Mouse (Mus musculus) embryonic facial prominence, embryonic 13.5 days (tissue): ENCODE results near the gene Strada. TPM values are rescaled to one million over a fixed set of nuclear protein-coding genes. Genes with fewer than 3 reads are reported as not detected.
A peak's percentile ranks its signal among the peaks of the same experiment; 100 is the strongest.
"Not testable (repeated sequence)": the region's sequence is repeated elsewhere in the genome, so short reads cannot be mapped to it uniquely, and the experiment has no call there.

Source experiments
- ATAC-seq: fragments of 200-750 bp; cut with Nextera tagmentation; 2 replicates; pipeline ENCODE4 v1.8.0; 2017; ENCODE audit warnings: low read depth; ENCODE audit not compliant: insufficient number of reproducible peaks, insufficient read depth, low FRiP score, low TSS enrichment
- H3K27ac ChIP-seq: fragments of 300-500 bp; sonication (generic); 2 replicates; pipeline ENCODE4 v1.5.1; 2015; ENCODE audit warnings: moderate library complexity, mild to moderate bottlenecking, inconsistent platforms
- H3K27me3 ChIP-seq: fragments of 300-500 bp; sonication (generic); 2 replicates; pipeline ENCODE4 v1.6.1; 2015; ENCODE audit warnings: mild to moderate bottlenecking, inconsistent platforms
- H3K36me3 ChIP-seq: fragments of 300-500 bp; sonication (generic); 2 replicates; pipeline ENCODE4 v1.6.1; 2015; ENCODE audit warnings: mild to moderate bottlenecking, inconsistent platforms
- H3K4me1 ChIP-seq: fragments of 300-500 bp; sonication (generic); 2 replicates; pipeline ENCODE4 v1.6.1; 2015; ENCODE audit warnings: inconsistent platforms
- H3K4me2 ChIP-seq: fragments of 300-500 bp; sonication (generic); 2 replicates; pipeline ENCODE4 v1.6.1; 2015; ENCODE audit warnings: moderate library complexity, mild to moderate bottlenecking, inconsistent platforms
- H3K4me3 ChIP-seq: fragments of 300-500 bp; sonication (generic); 2 replicates; pipeline ENCODE4 v1.5.1; 2015; ENCODE audit warnings: mild to moderate bottlenecking, inconsistent platforms
- H3K9ac ChIP-seq: fragments of 300-500 bp; sonication (generic); 2 replicates; pipeline ENCODE4 v1.6.1; 2015; ENCODE audit warnings: mild to moderate bottlenecking, inconsistent platforms
- H3K9me3 ChIP-seq: fragments of 300-500 bp; sonication (generic); 2 replicates; pipeline ENCODE4 v1.6.1; 2016; ENCODE audit warnings: inconsistent platforms
- WGBS: fragments of 180-500 bp; shearing (Covaris S2); methylation state at CpG from one replicate; pipeline ENCODE4 v1.1.7; 2015; ENCODE audit warnings: mixed read lengths; 5-methylcytosine and 5-hydroxymethylcytosine counted together
- polyA plus RNA-seq: library from polyadenylated mRNA; unstranded; fragments of >200 nt; fragmentation: Nextera tagmentation; extraction: Ambion mirVana; gene quantifications from 2 replicates; pipeline ENCODE4 v1.2.1, GENCODE M21; 2015

The Strada gene
- polyA plus RNA-seq, 1 experiment from 2014 or later = 35.8 TPM

- Histone ChIP-seq H3K9ac (no peak overlapping the region), H3K27ac (no peak overlapping the region), H3K9me3 (no peaks in the 10 kb centered on the region), H3K27me3 (no peaks in the 10 kb centered on the region), H3K4me1 (peaks cover 14% of the 10 kb centered on the region), H3K36me3 (peaks cover 94% of the 10 kb centered on the region), H3K4me2 (no peak overlapping the region), H3K4me3 (no peak overlapping the region)
- 79% methylated on average over 8 of the region's 8 CpGs for WGBS
- no peak for ATAC-seq
Measured at GRCm38 (mm10) chr11:106152132-106152531, 49.8 kb downstream of the Strada start.

GRCm38 (mm10) chr11:106151219-106151618 lies 50.7 kb downstream of the Strada start:
- H3K36me3 ChIP-seq = peaks cover 92% of the 10 kb centered on the region

GRCm38 (mm10) chr11:106134580-106135528 lies 67.1 kb downstream of the Strada start:
- 41% methylated on average over 8 of the region's 8 CpGs for WGBS
- Histone ChIP-seq H3K4me2 (no peak overlapping the region), H3K36me3 (peaks cover 37% of the 10 kb centered on the region), H3K4me3 (no peak overlapping the region), H3K9me3 (no peaks in the 10 kb centered on the region), H3K9ac (peak overlapping the region; percentile 37; the same call in 1 of the 2 replicates), H3K27me3 (no peaks in the 10 kb centered on the region), H3K4me1 (no peaks in the 10 kb centered on the region; the same call in 1 of the 2 replicates), H3K27ac (peak overlapping the region; percentile 76)
- no peak for ATAC-seq

More at GRCm38 (mm10) chr11:106151219-106151618, 50.7 kb downstream of the Strada start:
- Histone ChIP-seq H3K27me3 (no peaks in the 10 kb centered on the region), H3K27ac (no peak overlapping the region), H3K4me1 (peaks cover 5% of the 10 kb centered on the region; the same call in 1 of the 2 replicates), H3K4me2 (no peak overlapping the region), H3K9ac (no peak overlapping the region), H3K9me3 (no peaks in the 10 kb centered on the region), H3K4me3 (no peak overlapping the region)
- no peak for ATAC-seq
- 89% methylated on average over 3 of the region's 3 CpGs for WGBS

- H3K27me3 ChIP-seq = no peaks in the 10 kb centered on the region
- H3K36me3 ChIP-seq = peaks cover 48% of the 10 kb centered on the region
- WGBS = 94% methylated on average over 5 of the region's 5 CpGs
Measured at GRCm38 (mm10) chr11:106132516-106132915, 69.5 kb downstream of the Strada start.

GRCm38 (mm10) chr11:106129477-106129876 lies 72.5 kb downstream of the Strada start:
- 95% methylated on average over 1 of the region's 1 CpGs for WGBS
- peaks cover 41% of the 10 kb centered on the region for H3K36me3 ChIP-seq

More at GRCm38 (mm10) chr11:106132516-106132915, 69.5 kb downstream of the Strada start:
- H3K27ac ChIP-seq = no peak overlapping the region
- H3K4me3 ChIP-seq = no peak overlapping the region
- H3K9me3 ChIP-seq = no peaks in the 10 kb centered on the region
- H3K4me2 ChIP-seq = no peak overlapping the region
- H3K9ac ChIP-seq = no peak overlapping the region
- H3K4me1 ChIP-seq = no peaks in the 10 kb centered on the region; the same call in 1 of the 2 replicates
- ATAC-seq = no peak

GRCm38 (mm10) chr11:106126727-106127373 lies 75.1 kb downstream of the Strada start:
- H3K4me1 ChIP-seq, H3K27me3 ChIP-seq, H3K4me3 ChIP-seq, H3K27ac ChIP-seq, H3K9ac ChIP-seq, ATAC-seq, H3K4me2 ChIP-seq, H3K9me3 ChIP-seq: not testable (repeated sequence)
- 98% methylated on average over 5 of the region's 6 CpGs for WGBS
- peaks cover 64% of the 10 kb centered on the region for H3K36me3 ChIP-seq

More at GRCm38 (mm10) chr11:106129477-106129876, 72.5 kb downstream of the Strada start:
- Histone ChIP-seq H3K9me3 (no peaks in the 10 kb centered on the region), H3K27ac (no peak overlapping the region), H3K27me3 (no peaks in the 10 kb centered on the region), H3K4me3 (no peak overlapping the region), H3K4me2 (no peak overlapping the region), H3K9ac (no peak overlapping the region; the same call in 1 of the 2 replicates), H3K4me1 (no peaks in the 10 kb centered on the region)
- ATAC-seq = no peak

- Histone ChIP-seq H3K4me2 (no peak overlapping the region), H3K36me3 (peaks cover 71% of the 10 kb centered on the region), H3K27ac (no peak overlapping the region), H3K4me3 (no peak overlapping the region), H3K27me3 (no peaks in the 10 kb centered on the region), H3K4me1 (no peaks in the 10 kb centered on the region), H3K9ac (no peak overlapping the region), H3K9me3 (no peaks in the 10 kb centered on the region)
- no peak for ATAC-seq
- WGBS = 74% methylated on average over 1 of the region's 1 CpGs
Measured at GRCm38 (mm10) chr11:106125827-106126226, 76.1 kb downstream of the Strada start.

GRCm38 (mm10) chr11:106124784-106125183 lies 77.2 kb downstream of the Strada start:
- Histone ChIP-seq H3K36me3 (peaks cover 71% of the 10 kb centered on the region), H3K27me3 (no peaks in the 10 kb centered on the region), H3K4me2 (no peak overlapping the region), H3K27ac (no peak overlapping the region), H3K9me3 (no peaks in the 10 kb centered on the region), H3K4me3 (no peak overlapping the region), H3K9ac (no peak overlapping the region), H3K4me1 (no peaks in the 10 kb centered on the region)
- WGBS = 77% methylated on average over 4 of the region's 4 CpGs
- no peak for ATAC-seq

GRCm38 (mm10) chr11:106122736-106123135 lies 79.2 kb downstream of the Strada start:
- H3K4me1 ChIP-seq = no peaks in the 10 kb centered on the region
- no peak overlapping the region for H3K4me2 ChIP-seq
- 84% methylated on average over 3 of the region's 3 CpGs for WGBS
- no peak overlapping the region for H3K9ac ChIP-seq
- no peaks in the 10 kb centered on the region for H3K9me3 ChIP-seq
- H3K4me3 ChIP-seq = no peak overlapping the region
- no peak overlapping the region for H3K27ac ChIP-seq
- H3K27me3 ChIP-seq = no peaks in the 10 kb centered on the region
- ATAC-seq = no peak
- H3K36me3 ChIP-seq = peaks cover 76% of the 10 kb centered on the region

GRCm38 (mm10) chr11:106122221-106122620 lies 79.7 kb downstream of the Strada start:
- peaks cover 81% of the 10 kb centered on the region for H3K36me3 ChIP-seq
- H3K9ac ChIP-seq = no peak overlapping the region
- H3K4me3 ChIP-seq = no peak overlapping the region
- ATAC-seq = no peak
- H3K4me1 ChIP-seq = no peaks in the 10 kb centered on the region
- H3K4me2 ChIP-seq = no peak overlapping the region
- H3K27ac ChIP-seq = no peak overlapping the region
- H3K9me3 ChIP-seq = no peaks in the 10 kb centered on the region
- 90% methylated on average over 5 of the region's 5 CpGs for WGBS
- no peaks in the 10 kb centered on the region for H3K27me3 ChIP-seq
